Mouse (Mus musculus) brain, embryonic 14.5 days (tissue): Measurements from ENCODE around the gene Klra4.
"Not testable (repeated sequence)": the region's sequence is repeated elsewhere in the genome, so short reads cannot be mapped to it uniquely, and the experiment has no call there.

Experiments used
- CTCF ChIP-seq: fragments of 200-500 bp; IDR thresholded peaks from 2 replicates; pipeline ENCODE4 v1.5.1; 2012; ENCODE audit warnings: inconsistent platforms, mild to moderate bottlenecking, moderate library complexity, borderline replicate concordance; ENCODE audit not compliant: insufficient read depth, insufficient read length; ENCODE audit errors: extremely low read depth
- POLR2A ChIP-seq: fragments of 200-500 bp; IDR thresholded peaks from 2 replicates; pipeline ENCODE4 v1.6.1; 2012; ENCODE audit warnings: mild to moderate bottlenecking, inconsistent platforms, borderline replicate concordance; ENCODE audit not compliant: poor library complexity, insufficient read depth, insufficient read length, severe bottlenecking; ENCODE audit errors: extremely low read depth

GRCm38 (mm10) chr6:130031493-130032089, 35.5 kb downstream of the Klra4 start:
- not testable (repeated sequence) for TF ChIP-seq CTCF, POLR2A
